Mouse (Mus musculus) embryonic facial prominence, embryonic 15.5 days (tissue): ENCODE results near the gene Aldh6a1. TPM values are rescaled to one million over a fixed set of nuclear protein-coding genes. Genes with fewer than 3 reads are reported as not detected.

Experiments used
- ATAC-seq: fragments of 200-750 bp; cut with Nextera tagmentation; 2 replicates; pipeline ENCODE4 v1.8.0; 2017; ENCODE audit warnings: low read depth, moderate TSS enrichment; ENCODE audit not compliant: insufficient number of reproducible peaks, low FRiP score, low TSS enrichment
- H3K27ac ChIP-seq: fragments of 300-500 bp; sonication (generic); replicated peaks from 2 replicates; pipeline ENCODE4 v1.5.1; 2015; ENCODE audit warnings: mild to moderate bottlenecking, inconsistent platforms
- H3K27me3 ChIP-seq: fragments of 300-500 bp; sonication (generic); 2 replicates; pipeline ENCODE4 v1.6.1; 2015; ENCODE audit warnings: inconsistent platforms
- H3K36me3 ChIP-seq: fragments of 300-500 bp; sonication (generic); 2 replicates; pipeline ENCODE4 v1.6.1; 2015; ENCODE audit warnings: mild to moderate bottlenecking, inconsistent platforms
- H3K4me1 ChIP-seq: fragments of 300-500 bp; sonication (generic); 2 replicates; pipeline ENCODE4 v1.6.1; 2015; ENCODE audit warnings: inconsistent platforms
- H3K4me2 ChIP-seq: fragments of 300-500 bp; sonication (generic); replicated peaks from 2 replicates; pipeline ENCODE4 v1.6.1; 2015; ENCODE audit warnings: mild to moderate bottlenecking, inconsistent platforms
- H3K4me3 ChIP-seq: fragments of 300-500 bp; sonication (generic); replicated peaks from 2 replicates; pipeline ENCODE4 v1.5.1; 2015; ENCODE audit warnings: mild to moderate bottlenecking, inconsistent platforms
- H3K9ac ChIP-seq: fragments of 300-500 bp; sonication (generic); 2 replicates; pipeline ENCODE4 v1.6.1; 2015; ENCODE audit warnings: inconsistent platforms
- H3K9me3 ChIP-seq: fragments of 300-500 bp; sonication (generic); replicated peaks from 2 replicates; pipeline ENCODE4 v1.6.1; 2016; ENCODE audit warnings: inconsistent platforms
- WGBS: fragments of 180-500 bp; shearing (Covaris S2); methylation state at CpG from one replicate; pipeline ENCODE4 v1.1.7; 2015; 5-methylcytosine and 5-hydroxymethylcytosine counted together
- polyA plus RNA-seq: library from polyadenylated mRNA; unstranded; fragments of >200 nt; fragmentation: Nextera tagmentation; extraction: Ambion mirVana; gene quantifications from 2 replicates; pipeline ENCODE4 v1.2.1, GENCODE M21; 2015

Gene Aldh6a1
- polyA plus RNA-seq, 1 experiment from 2014 or later, result 36.1 TPM

GRCm38 (mm10) chr12:84396947-84397679 is 53.7 kb downstream of the Aldh6a1 start:
- peak; percentile 85 for ATAC-seq

DNA sequence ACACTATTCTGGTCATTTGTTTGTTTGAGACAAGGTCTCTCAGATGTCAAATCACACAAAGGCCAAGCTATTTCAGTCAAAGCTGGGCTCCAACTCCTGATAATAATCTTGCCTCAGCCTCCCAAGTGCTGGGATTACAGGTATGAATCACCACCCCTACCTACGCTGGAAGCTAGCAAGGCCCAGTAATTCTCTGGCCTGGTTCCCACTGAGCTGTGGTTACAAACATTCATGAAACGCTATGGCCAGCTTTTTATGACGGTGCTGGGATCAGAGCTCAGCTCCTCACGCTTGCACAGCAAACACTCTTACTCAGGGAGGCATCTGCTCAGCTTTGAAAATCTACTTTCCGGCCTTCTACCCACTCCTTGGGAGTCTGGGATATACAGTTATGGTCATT is 57.0 kb downstream of the Aldh6a1 start:
- 83% methylated on average over 5 of the region's 5 CpGs for WGBS
- H3K4me3 ChIP-seq, result no peak overlapping the region
- no peaks in the 10 kb centered on the region for H3K4me1 ChIP-seq
- no peak overlapping the region for H3K27ac ChIP-seq
- no peaks in the 10 kb centered on the region for H3K27me3 ChIP-seq
- no peaks in the 10 kb centered on the region for H3K9me3 ChIP-seq
- H3K4me2 ChIP-seq, result no peak overlapping the region
- no peak for ATAC-seq
- no peak overlapping the region for H3K9ac ChIP-seq
- no peaks in the 10 kb centered on the region for H3K36me3 ChIP-seq

More at GRCm38 (mm10) chr12:84396947-84397679, 53.7 kb downstream of the Aldh6a1 start:
- 69% methylated on average over 14 of the region's 14 CpGs for WGBS
- Histone ChIP-seq H3K27me3 (no peaks in the 10 kb centered on the region), H3K36me3 (no peaks in the 10 kb centered on the region), H3K27ac (no peak overlapping the region; the same call in 1 of the 2 replicates), H3K4me3 (no peak overlapping the region; the same call in 1 of the 2 replicates), H3K4me2 (no peak overlapping the region), H3K9ac (no peak overlapping the region), H3K4me1 (no peaks in the 10 kb centered on the region), H3K9me3 (no peaks in the 10 kb centered on the region)

- no peaks in the 10 kb centered on the region for H3K27me3 ChIP-seq
- 91% methylated on average over 4 of the region's 4 CpGs for WGBS
- H3K9me3 ChIP-seq, result no peaks in the 10 kb centered on the region
- ATAC-seq, result no peak
- no peaks in the 10 kb centered on the region for H3K36me3 ChIP-seq
- no peak overlapping the region for H3K9ac ChIP-seq
- H3K4me3 ChIP-seq, result no peak overlapping the region
- H3K4me1 ChIP-seq, result no peaks in the 10 kb centered on the region
- no peak overlapping the region for H3K4me2 ChIP-seq
- H3K27ac ChIP-seq, result no peak overlapping the region
These were observed 58.1 kb downstream of the Aldh6a1 start for GRCm38 (mm10) chr12:84392681-84393080.

DNA sequence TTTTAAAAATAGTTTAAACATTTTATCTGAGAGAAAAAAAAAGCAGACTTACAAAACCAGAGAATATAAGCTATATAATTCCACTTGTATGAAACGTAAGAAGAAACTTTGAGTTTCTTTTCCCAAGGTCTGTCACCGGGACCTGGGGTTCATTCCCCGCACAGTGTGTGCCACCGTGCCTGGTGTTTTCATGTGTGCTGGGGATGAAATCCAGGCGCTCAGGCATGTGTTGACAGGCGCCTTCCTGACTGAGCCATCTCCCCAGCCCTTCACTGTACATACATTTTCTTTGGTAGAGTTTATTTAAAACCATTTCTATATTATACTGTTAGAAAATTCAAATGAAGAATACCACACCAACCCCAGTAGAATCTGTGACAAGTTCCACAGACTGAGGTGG is 60.5 kb downstream of the Aldh6a1 start:
- no peak overlapping the region for H3K27ac ChIP-seq
- no peak overlapping the region for H3K9ac ChIP-seq
- H3K4me1 ChIP-seq, result no peaks in the 10 kb centered on the region
- H3K4me2 ChIP-seq, result no peak overlapping the region
- ATAC-seq, result no peak
- H3K27me3 ChIP-seq, result no peaks in the 10 kb centered on the region
- H3K4me3 ChIP-seq, result no peak overlapping the region
- no peaks in the 10 kb centered on the region for H3K36me3 ChIP-seq
- no peaks in the 10 kb centered on the region for H3K9me3 ChIP-seq
- 66% methylated on average over 6 of the region's 6 CpGs for WGBS

GRCm38 (mm10) chr12:84388774-84389400 is 61.9 kb downstream of the Aldh6a1 start:
- Histone ChIP-seq H3K36me3 (no peaks in the 10 kb centered on the region), H3K9ac (no peak overlapping the region), H3K9me3 (no peaks in the 10 kb centered on the region), H3K4me2 (no peak overlapping the region), H3K4me1 (no peaks in the 10 kb centered on the region), H3K27ac (no peak overlapping the region), H3K27me3 (no peaks in the 10 kb centered on the region), H3K4me3 (no peak overlapping the region)
- ATAC-seq, result no peak
- WGBS, result 65% methylated on average over 14 of the region's 14 CpGs

DNA sequence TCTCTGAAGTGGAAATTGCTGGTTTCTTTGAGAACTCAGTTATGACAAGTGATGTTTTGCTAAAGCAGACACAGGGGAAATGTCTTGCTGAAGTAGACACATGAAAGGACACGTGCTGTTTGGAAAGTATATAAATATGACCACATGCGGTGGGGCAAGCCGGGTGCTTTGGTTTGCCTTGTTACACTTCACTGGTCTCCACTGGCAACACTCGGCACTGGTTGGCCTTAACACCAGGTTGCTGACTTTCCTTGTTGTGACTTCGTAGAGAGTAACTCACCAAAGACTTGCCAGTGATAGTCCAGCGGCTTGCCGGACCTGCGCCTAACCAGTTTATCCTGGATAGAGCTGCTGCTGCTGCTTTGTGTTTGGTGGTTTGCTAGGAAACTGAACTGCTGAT is 62.7 kb downstream of the Aldh6a1 start:
- no peak overlapping the region for H3K4me3 ChIP-seq
- WGBS, result 81% methylated on average over 8 of the region's 8 CpGs
- H3K27ac ChIP-seq, result no peak overlapping the region
- no peaks in the 10 kb centered on the region for H3K36me3 ChIP-seq
- ATAC-seq, result no peak
- H3K9me3 ChIP-seq, result no peaks in the 10 kb centered on the region
- no peaks in the 10 kb centered on the region for H3K4me1 ChIP-seq
- no peak overlapping the region for H3K9ac ChIP-seq
- no peak overlapping the region for H3K4me2 ChIP-seq
- no peaks in the 10 kb centered on the region for H3K27me3 ChIP-seq

DNA sequence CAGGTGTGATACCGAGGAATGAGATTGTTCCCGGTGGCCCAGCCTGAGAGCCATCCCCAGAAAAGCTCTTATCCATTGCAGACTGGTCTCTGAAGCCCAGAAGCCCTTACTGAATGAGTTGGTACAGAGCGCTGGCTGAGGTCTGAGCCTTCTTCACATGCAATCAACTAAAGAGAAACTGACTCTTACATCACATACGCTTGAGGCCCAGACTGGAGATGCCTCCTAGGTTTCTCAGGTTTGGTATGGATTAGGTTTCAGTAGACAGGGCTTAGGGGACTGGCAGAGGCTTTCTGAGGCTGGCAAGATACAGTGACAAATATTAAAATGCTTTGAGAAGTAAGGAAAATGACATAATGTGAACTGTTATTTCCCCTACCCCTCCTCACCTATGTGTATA is 65.4 kb downstream of the Aldh6a1 start:
- H3K4me2 ChIP-seq, result no peak overlapping the region
- H3K36me3 ChIP-seq, result no peaks in the 10 kb centered on the region
- no peaks in the 10 kb centered on the region for H3K4me1 ChIP-seq
- no peak overlapping the region for H3K9ac ChIP-seq
- H3K27ac ChIP-seq, result no peak overlapping the region
- H3K27me3 ChIP-seq, result no peaks in the 10 kb centered on the region
- ATAC-seq, result no peak
- WGBS, result 92% methylated on average over 4 of the region's 4 CpGs
- no peaks in the 10 kb centered on the region for H3K9me3 ChIP-seq
- no peak overlapping the region for H3K4me3 ChIP-seq

DNA sequence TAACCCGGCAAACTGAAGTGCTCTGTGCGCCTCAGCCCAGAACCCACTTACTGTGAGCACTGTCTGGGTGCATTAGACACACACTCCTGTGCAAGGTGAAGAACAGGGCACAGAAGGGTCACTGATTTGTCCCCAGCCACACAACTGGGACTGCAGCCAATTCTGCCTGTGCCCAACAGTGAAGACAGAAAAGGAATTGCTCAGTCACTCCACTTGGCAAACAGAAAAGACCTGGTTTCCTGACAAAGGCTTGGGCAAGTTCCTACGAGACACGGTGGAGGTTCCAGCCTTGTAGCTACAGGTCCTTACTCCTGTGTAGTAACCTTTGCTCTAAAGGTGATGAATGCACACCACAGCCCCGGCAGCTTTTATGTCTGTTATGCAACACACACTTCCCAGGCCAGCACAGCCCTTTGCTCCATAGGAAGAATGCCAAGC is 66.1 kb downstream of the Aldh6a1 start:
- Histone ChIP-seq H3K27ac (no peak overlapping the region), H3K4me3 (no peak overlapping the region), H3K27me3 (no peaks in the 10 kb centered on the region), H3K4me2 (no peak overlapping the region), H3K9ac (no peak overlapping the region), H3K9me3 (no peaks in the 10 kb centered on the region), H3K36me3 (no peaks in the 10 kb centered on the region), H3K4me1 (no peaks in the 10 kb centered on the region)
- ATAC-seq, result no peak
- WGBS, result 81% methylated on average over 5 of the region's 5 CpGs

DNA sequence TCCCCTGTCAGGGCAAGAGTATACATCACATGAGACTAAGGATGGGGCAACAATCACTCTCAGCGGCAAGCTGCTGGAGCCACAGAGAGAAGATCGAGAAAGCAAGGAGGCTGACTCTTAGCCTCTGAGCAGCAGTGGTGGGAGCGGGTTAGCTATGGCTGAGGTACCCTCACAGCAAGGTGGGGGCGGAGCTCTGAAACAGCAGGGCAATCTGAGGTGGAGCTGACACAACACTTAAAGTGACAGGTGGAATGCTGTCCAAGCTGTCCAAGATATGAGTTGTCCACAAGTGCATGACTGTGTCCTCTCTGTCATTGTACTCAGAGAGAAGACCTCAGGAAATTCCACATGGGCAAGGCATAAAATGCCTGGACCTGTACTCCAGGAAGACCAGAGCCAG is 68.4 kb downstream of the Aldh6a1 start:
- no peak overlapping the region for H3K9ac ChIP-seq
- no peak for ATAC-seq
- H3K4me3 ChIP-seq, result no peak overlapping the region
- H3K27me3 ChIP-seq, result no peaks in the 10 kb centered on the region
- no peak overlapping the region for H3K4me2 ChIP-seq
- 87% methylated on average over 4 of the region's 4 CpGs for WGBS
- no peaks in the 10 kb centered on the region for H3K9me3 ChIP-seq
- H3K27ac ChIP-seq, result no peak overlapping the region
- H3K36me3 ChIP-seq, result no peaks in the 10 kb centered on the region
- no peaks in the 10 kb centered on the region for H3K4me1 ChIP-seq

Other genes with a start within 250 kb of the Aldh6a1 start
- 15.4 and 15.9 TPM in 2 replicates for gene Elmsan1, start 232.1 kb downstream of the Aldh6a1 start, polyA plus RNA-seq
- 16.8 and 17.0 TPM in 2 replicates for gene Ptgr2, start 165.8 kb downstream of the Aldh6a1 start, polyA plus RNA-seq
- gene Zfp410, start 134.2 kb downstream of the Aldh6a1 start, polyA plus RNA-seq, result 80.1 and 81.7 TPM in 2 replicates
- gene Coq6, start 89.3 kb downstream of the Aldh6a1 start, polyA plus RNA-seq, result 41.4 and 42.6 TPM in 2 replicates
- gene Fam161b, start 89.2 kb downstream of the Aldh6a1 start, polyA plus RNA-seq, result 4.4 and 5.8 TPM in 2 replicates
- gene Entpd5, start 42.0 kb downstream of the Aldh6a1 start, polyA plus RNA-seq, result 22.0 and 24.1 TPM in 2 replicates
- 4.1 and 5.4 TPM in 2 replicates for gene Bbof1, start 41.9 kb downstream of the Aldh6a1 start, polyA plus RNA-seq
- gene Rnf113a2, start 33.8 kb downstream of the Aldh6a1 start, polyA plus RNA-seq, result 23.5 and 23.8 TPM in 2 replicates
- 19.6 and 21.1 TPM in 2 replicates for gene Lin52, start 418 bp upstream of the Aldh6a1 start, polyA plus RNA-seq
- gene Vsx2, start 118.8 kb upstream of the Aldh6a1 start, polyA plus RNA-seq, result 0.07 and 0.28 TPM in 2 replicates
- 13.4 and 17.0 TPM in 2 replicates for gene Abcd4, start 166.4 kb upstream of the Aldh6a1 start, polyA plus RNA-seq
- gene Vrtn, start 190.0 kb upstream of the Aldh6a1 start, polyA plus RNA-seq, result 0.05 and 0.13 TPM in 2 replicates
- 0.11 TPM in 1 of 2 replicates, not detected in the other for gene Syndig1l, start 247.8 kb upstream of the Aldh6a1 start, polyA plus RNA-seq